Mouse (Mus musculus) kidney, postnatal 14 days (tissue): ENCODE measurements around the gene Idnk.

Experiments used
- DNase-seq: peaks from one replicate; pipeline ENCODE4 v3.0.0; 2022; ENCODE audit warnings: mixed read lengths

Idnk gene

GRCm38 (mm10) chr13:58197211-58197610 lies 39.8 kb downstream of the Idnk start:
- DNase-seq: no peak

DNA sequence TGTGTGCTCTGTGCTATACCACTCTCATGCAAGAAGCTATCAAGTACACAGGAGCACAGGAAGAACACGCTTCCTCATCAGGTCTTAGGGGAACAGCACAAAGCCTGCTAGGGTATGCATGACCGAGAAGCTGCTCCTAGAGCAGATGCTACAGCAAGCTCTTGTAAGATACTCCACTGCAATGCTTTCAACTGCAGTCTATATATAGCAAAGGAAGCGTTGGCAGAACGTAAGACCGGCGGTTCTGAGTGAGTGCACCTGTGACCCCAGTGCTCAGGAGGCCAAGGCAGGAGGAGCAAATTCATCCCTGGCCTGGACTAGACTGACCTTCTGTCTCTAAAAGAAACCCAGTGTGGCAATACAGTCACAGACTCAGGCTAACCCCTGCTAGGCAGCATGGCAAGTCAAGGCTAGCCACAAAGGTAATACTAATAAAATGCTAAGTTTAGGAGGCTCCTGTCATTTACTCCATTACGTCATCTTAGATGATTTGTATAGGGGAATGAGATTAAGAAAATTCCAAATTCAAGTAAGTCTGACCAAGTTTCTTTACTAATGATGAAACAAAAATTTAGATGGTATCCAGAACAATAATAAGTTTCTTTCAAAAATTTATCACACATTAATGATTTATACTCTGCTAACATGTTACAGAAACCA lies 40.7 kb downstream of the Idnk start:
- no peak for DNase-seq

DNA sequence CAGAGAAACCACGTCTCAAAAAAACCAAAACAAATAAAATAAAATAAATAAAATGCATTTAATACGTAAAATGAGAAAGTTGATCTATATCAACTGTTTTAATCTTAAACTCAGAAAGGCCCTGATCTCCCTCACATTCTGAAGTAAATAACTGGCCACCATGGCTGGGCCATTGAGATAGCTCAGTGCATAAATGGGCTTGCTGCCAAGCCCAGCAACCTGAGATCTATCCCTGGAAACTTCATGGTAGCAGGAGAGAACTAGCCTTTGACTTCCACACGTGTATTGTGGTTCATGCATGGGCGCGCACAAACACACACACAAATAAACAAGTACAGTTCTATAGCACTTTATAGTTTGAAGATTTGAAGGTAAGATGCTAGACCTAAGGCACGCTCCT lies 43.9 kb downstream of the Idnk start:
- no peak for DNase-seq

DNA sequence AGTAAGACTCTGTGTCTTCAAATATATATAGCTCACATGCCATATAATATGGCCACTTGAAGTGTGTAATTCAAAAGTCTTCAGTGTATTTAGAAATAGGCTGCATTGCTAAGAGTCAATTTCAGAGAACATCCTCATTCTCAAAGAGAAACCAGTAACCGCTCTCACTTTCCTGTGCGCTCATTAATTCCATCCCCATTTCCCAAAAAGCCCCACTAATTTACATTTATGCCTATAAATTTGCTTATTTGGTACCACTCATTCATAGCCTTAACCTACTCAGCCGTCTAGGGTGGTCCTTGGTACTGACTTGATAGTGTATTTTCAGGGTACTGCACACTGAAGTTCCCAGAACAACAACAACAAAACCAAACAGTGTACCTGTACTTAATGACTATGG lies 44.5 kb downstream of the Idnk start:
- no peak for DNase-seq

- DNase-seq: no peak
Observed at GRCm38 (mm10) chr13:58202903-58203302, 45.5 kb downstream of the Idnk start.

GRCm38 (mm10) chr13:58204202-58204601 lies 46.8 kb downstream of the Idnk start:
- DNase-seq: no peak

DNA sequence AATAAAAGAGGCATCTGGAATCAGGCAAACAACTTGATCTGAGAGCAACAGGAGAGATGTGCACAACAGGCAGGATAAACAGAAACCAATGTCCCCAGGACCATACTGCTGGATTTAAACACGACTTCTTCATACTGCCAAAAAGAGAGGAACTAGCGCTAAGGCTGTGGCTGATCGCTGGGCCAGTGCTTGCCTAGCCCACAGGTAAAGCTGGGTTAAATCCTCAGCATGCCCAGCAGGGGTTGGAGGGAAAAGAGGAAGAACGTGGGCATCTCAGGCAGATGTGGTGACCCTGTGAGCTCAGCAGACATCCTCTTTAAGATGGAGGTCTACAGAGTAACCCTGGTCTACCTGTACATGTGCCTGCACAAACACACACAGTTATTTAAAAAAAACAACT lies 47.5 kb downstream of the Idnk start:
- no peak for DNase-seq

- DNase-seq: no peak
Observed at GRCm38 (mm10) chr13:58206084-58206483, 48.6 kb downstream of the Idnk start.

DNA sequence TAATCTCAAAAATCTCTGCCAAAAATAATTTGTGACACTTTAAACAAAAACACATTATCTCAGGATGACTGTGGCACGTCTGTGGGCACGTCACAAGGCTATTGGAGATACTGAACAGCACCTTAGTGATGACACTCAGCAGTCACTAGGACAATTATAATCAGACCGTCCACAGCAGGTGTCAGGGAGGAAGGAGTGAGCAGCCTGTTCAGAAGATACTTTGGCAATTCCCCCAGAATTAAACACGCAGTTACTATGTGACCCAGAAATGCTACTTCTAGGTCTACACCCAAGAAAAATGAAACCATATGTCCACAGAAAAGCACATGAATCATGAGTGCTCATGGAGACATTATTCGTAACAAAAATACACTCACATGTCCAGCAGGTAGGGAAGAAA lies 53.0 kb downstream of the Idnk start:
- DNase-seq: no peak

- DNase-seq: no peak
Observed at GRCm38 (mm10) chr13:58212530-58212929, 55.1 kb downstream of the Idnk start.

GRCm38 (mm10) chr13:58213801-58214200 lies 56.4 kb downstream of the Idnk start:
- no peak for DNase-seq
